Mouse (Mus musculus) heart, adult 2 months (tissue): ENCODE results near the gene Syt6. TPM values are rescaled to one million over a fixed set of nuclear protein-coding genes. Genes with fewer than 3 reads are reported as not detected.

Experiments
- DNase-seq, 2 experiments: peaks; one replicate each; pipeline ENCODE4 v3.0.0; 2021
- H3K27ac ChIP-seq: fragments of 200-600 bp; 2 replicates; pipeline ENCODE4 v1.8.1; 2022
- H3K27me3 ChIP-seq: fragments of 200-500 bp; 2 replicates; pipeline ENCODE4 v1.6.1; 2012; ENCODE audit warnings: mild to moderate bottlenecking, low read length, inconsistent platforms, mixed read lengths; ENCODE audit not compliant: control insufficient read depth, insufficient read depth
- H3K36me3 ChIP-seq: fragments of 200-500 bp; 2 replicates; pipeline ENCODE4 v1.6.1; 2012; ENCODE audit warnings: low read length, inconsistent platforms; ENCODE audit not compliant: control insufficient read depth, insufficient read depth
- H3K4me1 ChIP-seq: fragments of 200-500 bp; 2 replicates; pipeline ENCODE4 v1.6.1; 2011; ENCODE audit warnings: low read length; ENCODE audit not compliant: control insufficient read depth, insufficient read depth
- H3K4me3 ChIP-seq: fragments of 200-600 bp; 2 replicates; pipeline ENCODE4 v1.8.1; 2022
- H3K79me2 ChIP-seq: fragments of 200-500 bp; replicated peaks from 2 replicates; pipeline ENCODE4 v1.6.1; 2012; ENCODE audit warnings: mild to moderate bottlenecking, inconsistent platforms, low read length, moderate library complexity, mixed read lengths; ENCODE audit not compliant: control insufficient read depth, insufficient read depth
- H3K9ac ChIP-seq: fragments of 200-500 bp; 2 replicates; pipeline ENCODE4 v1.6.1; 2012; ENCODE audit warnings: low read depth, mild to moderate bottlenecking, control low read depth, inconsistent platforms, low read length, mixed read lengths
- CTCF ChIP-seq: fragments of 200-600 bp; IDR thresholded peaks from 2 replicates; pipeline ENCODE4 v1.8.1; 2022; ENCODE audit warnings: antibody characterized with exemption, mild to moderate bottlenecking, moderate library complexity
- EP300 ChIP-seq: fragments of 200-500 bp; IDR thresholded peaks from 2 replicates; pipeline ENCODE4 v1.6.1; 2011; ENCODE audit warnings: low read depth, low read length, control low read depth; ENCODE audit not compliant: insufficient read depth
- POLR2A ChIP-seq: fragments of 200-500 bp; IDR thresholded peaks from 2 replicates; pipeline ENCODE4 v1.6.1; 2011; ENCODE audit warnings: mild to moderate bottlenecking, low read depth, low read length, control low read depth; ENCODE audit not compliant: insufficient read depth
- WGBS: fragments of 180-500 bp; shearing (Covaris S2); methylation state at CpG from one replicate; pipeline ENCODE4 v1.1.7; 2018; 5-methylcytosine and 5-hydroxymethylcytosine counted together
- intact Hi-C: fragments of 180-260 bp; cut with DNase I; formaldehyde crosslinking; loops from one replicate; pipeline ENCODE4 v1.15.1; 2025
- polyA plus RNA-seq: library from polyadenylated mRNA; depleted of rRNA; stranded (reverse); fragments of >200 nt; gene quantifications from 2 replicates; pipeline ENCODE4 v1.2.3, GENCODE M21; 2012
- total RNA-seq, 2 experiments: library from RNA; stranded (reverse); gene quantifications; 2 replicates each; pipeline ENCODE4 v1.2.3; 2021

Gene Syt6
- total and polyA plus RNA-seq, 3 experiments: 0.05 TPM; not detected in 2

DNA sequence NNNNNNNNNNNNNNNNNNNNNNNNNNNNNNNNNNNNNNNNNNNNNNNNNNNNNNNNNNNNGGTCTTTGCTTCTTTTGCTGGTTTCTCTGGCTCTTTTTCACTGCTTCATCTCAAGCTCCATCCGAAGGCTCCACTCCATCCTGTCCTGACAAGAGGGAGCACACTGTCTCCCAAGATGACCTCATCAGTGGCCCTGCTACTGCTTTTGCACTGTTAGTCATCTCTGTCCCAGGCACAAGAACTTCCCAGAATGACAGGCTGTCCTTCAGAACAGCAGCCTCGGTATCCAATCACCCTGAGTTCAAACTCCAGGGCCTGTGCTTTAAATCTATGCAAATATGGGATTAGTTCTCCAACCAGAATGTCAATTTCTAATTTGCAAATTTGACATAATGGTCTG, 28.9 kb upstream of the Syt6 start:
- intact Hi-C loops: no loop called here
- no peaks in the 10 kb centered on the region for H3K79me2 ChIP-seq
- no peaks in the 10 kb centered on the region for H3K4me1 ChIP-seq
- DNase-seq: no peak
- no peak overlapping the region for H3K27ac ChIP-seq
- H3K36me3 ChIP-seq: no peaks in the 10 kb centered on the region
- no peak overlapping the region for H3K4me3 ChIP-seq
- no peaks in the 10 kb centered on the region for H3K27me3 ChIP-seq
- no peak for TF ChIP-seq POLR2A
- no peak for TF ChIP-seq CTCF
- TF ChIP-seq EP300: no peak
- 47% methylated on average over 2 of the region's 2 CpGs for WGBS
- H3K9ac ChIP-seq: no peak overlapping the region

DNA sequence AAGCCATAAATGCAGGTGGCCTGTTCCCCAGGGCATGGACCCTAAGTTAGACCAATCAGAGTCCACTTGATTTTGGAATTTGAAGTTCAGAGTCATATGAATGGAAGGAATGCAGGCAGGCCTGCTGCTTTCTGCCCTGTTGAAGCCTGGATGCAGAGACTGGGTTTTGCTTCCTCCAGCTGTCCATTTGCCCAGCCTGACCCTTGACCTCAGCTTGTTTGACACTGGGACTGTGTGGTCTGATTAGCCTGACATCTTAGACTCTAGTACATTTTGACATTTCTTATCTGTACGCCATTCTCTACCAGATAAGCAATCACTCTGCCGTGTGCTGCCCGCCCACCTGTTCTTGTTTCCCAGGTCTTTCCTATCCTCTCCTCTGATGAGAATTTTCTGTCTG, 28.4 kb upstream of the Syt6 start:
- TF ChIP-seq CTCF: no peak
- TF ChIP-seq EP300: no peak
- no peak for TF ChIP-seq POLR2A
- no peak overlapping the region for H3K9ac ChIP-seq
- H3K4me3 ChIP-seq: no peak overlapping the region
- no peaks in the 10 kb centered on the region for H3K27me3 ChIP-seq
- no peak for DNase-seq
- no peak overlapping the region for H3K27ac ChIP-seq
- H3K4me1 ChIP-seq: no peaks in the 10 kb centered on the region
- intact Hi-C loops: no loop called here
- H3K79me2 ChIP-seq: no peaks in the 10 kb centered on the region
- WGBS: 62% methylated on average over 3 of the region's 3 CpGs
- no peaks in the 10 kb centered on the region for H3K36me3 ChIP-seq

DNA sequence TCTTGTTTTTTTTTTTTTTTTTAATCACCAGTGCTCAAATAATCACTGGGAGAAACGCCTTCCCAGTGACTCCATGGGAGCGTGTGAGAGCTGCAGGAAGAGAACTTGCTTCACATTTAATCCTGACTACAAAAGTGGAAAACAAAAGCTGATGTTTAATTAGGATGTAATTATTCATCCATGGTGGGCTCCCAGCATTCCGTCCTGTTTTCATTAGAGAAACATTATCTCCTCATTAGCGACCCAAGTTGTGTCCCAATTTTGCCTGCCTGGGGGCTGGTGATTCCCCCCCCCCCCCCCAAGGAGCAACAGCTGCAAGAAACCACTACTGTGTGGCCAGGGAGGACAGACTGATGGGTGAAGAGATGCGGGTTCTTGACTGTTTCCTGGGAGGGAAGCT, 24.8 kb upstream of the Syt6 start:
- Histone ChIP-seq H3K27me3 (no peaks in the 10 kb centered on the region), H3K27ac (no peak overlapping the region), H3K4me3 (no peak overlapping the region), H3K36me3 (no peaks in the 10 kb centered on the region), H3K9ac (no peak overlapping the region), H3K79me2 (no peaks in the 10 kb centered on the region), H3K4me1 (no peaks in the 10 kb centered on the region)
- TF ChIP-seq POLR2A: no peak
- no peak for TF ChIP-seq EP300
- TF ChIP-seq CTCF: no peak
- DNase-seq: no peak
- 65% methylated on average over 5 of the region's 5 CpGs for WGBS
- intact Hi-C loops: loop anchor here (1.0 kb wide), 1 partner anchor 11 kb away; no protein-coding TSS in a partner anchor

DNA sequence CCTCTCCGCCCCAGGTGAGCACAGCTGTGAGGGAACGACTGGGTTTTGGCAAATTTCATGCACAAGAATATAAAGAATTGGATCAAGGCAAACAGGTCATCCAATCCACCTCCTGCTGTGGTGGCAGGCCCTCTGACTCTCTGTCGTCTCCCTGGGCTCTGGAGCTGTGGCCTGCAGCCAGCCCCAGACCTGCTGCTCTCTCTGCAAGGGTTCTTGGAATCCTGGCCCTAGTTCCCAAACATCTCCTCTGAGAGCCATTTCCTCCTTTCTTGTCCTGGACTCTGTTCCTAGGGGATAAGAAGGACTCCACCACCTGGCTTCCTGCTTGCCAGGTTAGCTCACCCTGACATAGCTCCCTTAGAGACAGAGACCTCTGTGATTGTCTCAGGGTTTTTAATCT, 7.8 kb upstream of the Syt6 start:
- 66% methylated on average over 3 of the region's 3 CpGs for WGBS
- Histone ChIP-seq H3K9ac (no peak overlapping the region), H3K4me3 (no peak overlapping the region), H3K27me3 (no peaks in the 10 kb centered on the region), H3K79me2 (no peaks in the 10 kb centered on the region), H3K27ac (no peak overlapping the region), H3K36me3 (no peaks in the 10 kb centered on the region), H3K4me1 (no peaks in the 10 kb centered on the region)
- intact Hi-C loops: no loop called here
- TF ChIP-seq POLR2A (no peak), EP300 (no peak), CTCF (no peak)
- no peak for DNase-seq

DNA sequence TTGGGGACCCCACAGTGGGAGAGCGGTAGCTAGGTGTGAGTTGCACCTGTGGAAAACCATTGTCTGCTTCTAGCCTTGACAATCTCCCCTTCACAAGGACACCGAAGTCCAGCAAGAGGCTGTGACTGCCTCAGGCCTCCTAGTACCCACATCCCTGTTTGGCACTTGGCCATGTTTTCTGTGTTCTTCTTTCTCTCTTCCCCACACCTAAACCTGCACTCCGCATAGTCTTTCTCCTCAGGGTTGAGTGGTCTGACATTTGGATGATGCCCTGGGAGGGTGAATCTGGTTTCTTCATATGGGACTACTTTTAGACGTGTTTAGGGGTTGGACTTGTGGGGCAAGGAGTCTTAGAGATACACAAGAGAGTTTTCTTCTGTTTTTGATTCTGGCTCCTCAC, 2.5 kb upstream of the Syt6 start:
- Histone ChIP-seq H3K27ac (no peak overlapping the region), H3K4me3 (no peak overlapping the region), H3K27me3 (peaks cover 15% of the 10 kb centered on the region), H3K79me2 (no peaks in the 10 kb centered on the region), H3K36me3 (no peaks in the 10 kb centered on the region), H3K9ac (no peak overlapping the region), H3K4me1 (no peaks in the 10 kb centered on the region; the same call in 1 of the 2 replicates)
- no peak for DNase-seq
- intact Hi-C loops: no loop called here
- TF ChIP-seq CTCF: no peak
- no peak for TF ChIP-seq EP300
- TF ChIP-seq POLR2A: no peak
- 75% methylated on average over 4 of the region's 4 CpGs for WGBS

DNA sequence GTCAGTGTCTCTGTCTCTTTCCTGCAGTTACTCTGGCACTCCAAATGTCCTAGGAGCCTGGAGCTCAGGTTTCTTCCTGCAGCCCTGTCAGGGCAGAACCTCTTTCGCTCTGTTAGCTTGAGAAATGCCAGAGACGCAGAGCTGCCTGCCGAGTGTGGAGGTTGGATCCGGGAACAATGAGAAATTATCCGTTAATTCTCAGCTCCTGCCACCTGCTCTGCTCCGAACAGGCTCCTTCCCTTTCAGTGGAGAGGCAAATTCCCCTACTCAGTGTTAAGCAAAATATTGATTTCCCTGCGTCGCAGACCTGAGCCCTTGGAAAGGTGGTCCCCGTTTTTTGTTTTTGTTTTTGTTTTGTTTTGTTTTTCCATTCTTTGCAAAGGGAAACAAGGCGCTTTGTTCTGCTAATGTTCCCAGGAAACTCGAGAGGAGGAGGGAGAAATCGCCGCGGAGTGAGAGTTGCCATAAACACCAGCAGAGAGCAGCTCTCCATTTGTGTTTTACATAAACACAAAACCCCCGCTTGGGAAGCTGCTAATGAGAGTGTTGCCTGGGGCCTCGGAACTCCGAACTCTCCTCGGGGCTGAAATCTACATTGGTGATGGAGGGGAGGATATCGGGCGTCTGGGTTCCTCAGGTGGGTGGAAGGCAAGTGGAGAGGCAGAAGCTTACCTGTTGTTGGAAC, 1.8 kb upstream of the Syt6 start:
- H3K79me2 ChIP-seq: no peaks in the 10 kb centered on the region
- no peak for DNase-seq
- no peaks in the 10 kb centered on the region for H3K36me3 ChIP-seq
- H3K9ac ChIP-seq: no peak overlapping the region
- no peak overlapping the region for H3K27ac ChIP-seq
- TF ChIP-seq EP300 (no peak), CTCF (no peak), POLR2A (no peak)
- H3K4me1 ChIP-seq: no peaks in the 10 kb centered on the region; the same call in 1 of the 2 replicates
- intact Hi-C loops: no loop called here
- H3K27me3 ChIP-seq: peaks cover 16% of the 10 kb centered on the region
- no peak overlapping the region for H3K4me3 ChIP-seq
- 3% methylated on average over 20 of the region's 20 CpGs for WGBS
